Mouse (Mus musculus) lung, postnatal 0 days (tissue): ENCODE results near the gene Ppox.

ENCODE experiments used
- CTCF ChIP-seq: IDR thresholded peaks from 2 replicates; pipeline ENCODE4 v1.5.1; 2016; ENCODE audit warnings: antibody characterized with exemption, mild to moderate bottlenecking
- EP300 ChIP-seq: IDR thresholded peaks from 2 replicates; pipeline ENCODE4 v1.6.1; 2016; ENCODE audit warnings: antibody characterized with exemption, mild to moderate bottlenecking, control low read depth

- TF ChIP-seq EP300 (no peak; the same call in 1 of the 2 replicates), CTCF (no peak)
Observed at GRCm38 (mm10) chr1:171280916-171281527, at the start of gene Ppox.
